Mouse (Mus musculus) layer of hippocampus, adult 11-12 months (tissue): Measurements from ENCODE around the gene Ppef2.

Source experiments
- DNase-seq: peaks from one replicate; pipeline ENCODE4 v3.0.0; 2022; ENCODE audit warnings: low spot score

Gene Ppef2

GRCm38 (mm10) chr5:92239333-92240232, 16.5 kb downstream of the Ppef2 start:
- peak; percentile 81 for DNase-seq

- no peak for DNase-seq
These were observed 21.0 kb downstream of the Ppef2 start for GRCm38 (mm10) chr5:92234939-92235557.

GRCm38 (mm10) chr5:92233366-92233765, 22.7 kb downstream of the Ppef2 start:
- no peak for DNase-seq

GRCm38 (mm10) chr5:92231836-92232235, 24.2 kb downstream of the Ppef2 start:
- no peak for DNase-seq

- DNase-seq = no peak
These were observed 25.8 kb downstream of the Ppef2 start for GRCm38 (mm10) chr5:92230306-92230705.

- DNase-seq = no peak
These were observed 26.6 kb downstream of the Ppef2 start for GRCm38 (mm10) chr5:92229514-92229913.

- DNase-seq = no peak
These were observed 27.3 kb downstream of the Ppef2 start for GRCm38 (mm10) chr5:92228776-92229175.

- no peak for DNase-seq
These were observed 28.3 kb downstream of the Ppef2 start for GRCm38 (mm10) chr5:92227782-92228181.

GRCm38 (mm10) chr5:92220287-92220902, 35.7 kb downstream of the Ppef2 start:
- no peak for DNase-seq

GRCm38 (mm10) chr5:92219826-92220225, 36.3 kb downstream of the Ppef2 start:
- no peak for DNase-seq

GRCm38 (mm10) chr5:92218915-92219793, 36.9 kb downstream of the Ppef2 start:
- DNase-seq = no peak

GRCm38 (mm10) chr5:92215308-92215707, 40.8 kb downstream of the Ppef2 start, which contains the start of gene U90926:
Gene U90926 (minus strand): TSS chr5:92215408.
- no peak for DNase-seq

GRCm38 (mm10) chr5:92212231-92212630, 43.8 kb downstream of the Ppef2 start:
- DNase-seq = no peak

GRCm38 (mm10) chr5:92210205-92210604, 45.9 kb downstream of the Ppef2 start:
- no peak for DNase-seq

GRCm38 (mm10) chr5:92206121-92206520, 50.0 kb downstream of the Ppef2 start:
- DNase-seq = no peak

GRCm38 (mm10) chr5:92205706-92206105, 50.4 kb downstream of the Ppef2 start:
- no peak for DNase-seq

GRCm38 (mm10) chr5:92205184-92205583, 50.9 kb downstream of the Ppef2 start:
- DNase-seq = no peak

GRCm38 (mm10) chr5:92204162-92205036, 51.7 kb downstream of the Ppef2 start:
- DNase-seq = no peak

- DNase-seq = no peak
These were observed 57.8 kb downstream of the Ppef2 start for GRCm38 (mm10) chr5:92198266-92198665.

GRCm38 (mm10) chr5:92196895-92197811, 58.9 kb downstream of the Ppef2 start:
- no peak for DNase-seq
